Mouse (Mus musculus) ovary, postnatal 36 days (tissue): ENCODE measurements at regions not wholly inside any gene's neighbourhood (a gene's known extent, or its start where the extent isn't known, plus 50 kb on each side); places are given as distances from the start of the nearest gene placed in this dataset.

Experiments used
- DNase-seq: peaks from one replicate; pipeline ENCODE4 v3.0.0; 2022; ENCODE audit warnings: low spot score, mixed read lengths

DNA sequence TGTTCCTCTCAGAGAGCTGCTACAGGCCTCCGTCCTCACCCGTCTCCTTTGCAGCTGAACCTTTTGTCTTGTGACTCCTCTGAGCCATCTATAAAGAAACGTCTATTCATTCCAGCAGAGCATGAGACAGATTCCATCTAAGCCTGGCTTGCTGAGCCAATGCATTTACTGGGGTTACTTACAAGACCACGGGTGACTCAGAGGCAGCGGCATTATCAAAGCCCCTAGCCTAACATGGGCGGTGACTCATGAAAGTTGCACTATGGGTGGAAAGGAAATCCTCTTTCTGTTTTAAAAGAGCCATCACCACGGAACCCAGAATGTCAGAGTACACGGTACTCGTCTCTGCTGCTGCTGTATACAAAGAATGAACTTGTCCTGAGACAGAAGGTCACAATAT, 62.8 kb upstream of the Rbms3 start:
- DNase-seq = no peak

DNA sequence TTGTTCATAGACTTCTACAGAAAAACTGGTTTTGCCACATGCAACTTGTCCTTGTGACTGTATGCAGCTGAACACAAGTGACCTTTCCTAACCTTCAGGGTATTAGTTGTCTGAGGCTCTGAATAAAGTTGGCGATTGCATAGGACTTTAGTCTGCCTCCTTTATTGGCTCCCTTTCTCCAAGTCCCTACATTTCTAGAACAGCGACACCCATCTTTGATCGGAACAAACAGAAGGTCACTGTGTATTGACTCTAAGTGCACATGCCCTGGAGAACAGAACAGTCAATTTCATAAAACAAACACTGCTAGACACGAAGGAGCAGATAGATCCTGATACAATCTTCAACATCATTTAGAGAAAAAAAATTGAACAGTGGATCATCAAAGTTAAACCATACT, 60.2 kb upstream of the Rbms3 start:
- no peak for DNase-seq
